Mouse (Mus musculus): ENCODE measurements around the gene Irf1. TPM values are rescaled to one million over a fixed set of nuclear protein-coding genes. Genes with fewer than 3 reads are reported as not detected.

Irf1 gene
- 1.5 and 2.0 TPM in 2 replicates for polyA plus RNA-seq (2015; fragmentation: Nextera tagmentation; extraction: Ambion mirVana)

DNA sequence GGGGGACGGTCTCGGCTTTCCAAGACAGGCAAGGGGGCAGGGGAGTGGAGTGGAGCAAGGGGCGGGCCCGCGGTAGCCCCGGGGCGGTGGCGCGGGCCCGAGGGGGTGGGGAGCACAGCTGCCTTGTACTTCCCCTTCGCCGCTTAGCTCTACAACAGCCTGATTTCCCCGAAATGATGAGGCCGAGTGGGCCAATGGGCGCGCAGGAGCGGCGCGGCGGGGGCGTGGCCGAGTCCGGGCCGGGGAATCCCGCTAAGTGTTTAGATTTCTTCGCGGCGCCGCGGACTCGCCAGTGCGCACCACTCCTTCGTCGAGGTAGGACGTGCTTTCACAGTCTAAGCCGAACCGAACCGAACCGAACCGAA, at the start of gene Irf1:
Gene Irf1 (plus strand): TSS at position 255 of the 365 bp plus-strand sequence.
- under 1% methylated on average over 38 of the region's 40 CpGs for WGBS
- peak within 1 kb of the TSS; percentile 99 for H3K4me2 ChIP-seq (replicated peaks)
- ATAC-seq = peak; percentile 93
- peaks cover 5% of the 10 kb centered on the region; the same call in 1 of the 2 replicates for H3K4me1 ChIP-seq (replicated peaks)
- H3K9me3 ChIP-seq = no peaks in the 10 kb centered on the region
- peak within 1 kb of the TSS; percentile 68 for H3K4me3 ChIP-seq (replicated peaks)
- H3K9ac ChIP-seq (replicated peaks) = peak within 1 kb of the TSS; percentile 65
- H3K27me3 ChIP-seq = peaks cover 42% of the 10 kb centered on the region
- H3K36me3 ChIP-seq = no peaks in the 10 kb centered on the region
- H3K27ac ChIP-seq = no peak within 1 kb of the TSS; the same call in 1 of the 2 replicates

DNA sequence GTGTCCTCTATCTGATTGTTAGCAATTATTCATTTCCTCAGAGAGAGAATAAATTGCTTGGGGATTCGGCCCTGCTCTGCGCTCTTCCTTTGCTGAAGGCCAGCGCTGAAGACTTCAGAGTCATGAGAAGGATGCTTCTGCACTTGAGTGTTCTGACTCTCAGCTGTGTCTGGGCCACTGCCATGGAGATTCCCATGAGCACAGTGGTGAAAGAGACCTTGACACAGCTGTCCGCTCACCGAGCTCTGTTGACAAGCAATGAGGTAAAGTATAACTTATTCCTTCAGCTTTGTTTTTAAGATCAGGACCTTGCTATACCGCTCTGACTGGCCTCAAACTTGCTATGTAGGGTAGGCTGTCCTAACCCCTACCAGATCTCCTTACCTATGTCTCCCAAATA, 49.1 kb upstream of the Irf1 start, which contains the start of gene Il5:
Gene Il5 (plus strand): TSS at position 80 of the 400 bp plus-strand sequence.
- H3K27ac ChIP-seq = no peak within 1 kb of the TSS
- ATAC-seq = no peak
- no peak within 1 kb of the TSS for H3K4me3 ChIP-seq (replicated peaks)
- no peaks in the 10 kb centered on the region for H3K36me3 ChIP-seq
- H3K27me3 ChIP-seq = no peaks in the 10 kb centered on the region
- WGBS = 85% methylated on average over 6 of the region's 6 CpGs
- no peak within 1 kb of the TSS for H3K9ac ChIP-seq (replicated peaks)
- no peak within 1 kb of the TSS for H3K4me2 ChIP-seq (replicated peaks)
- H3K4me1 ChIP-seq (replicated peaks) = no peaks in the 10 kb centered on the region
- H3K9me3 ChIP-seq = no peaks in the 10 kb centered on the region

DNA sequence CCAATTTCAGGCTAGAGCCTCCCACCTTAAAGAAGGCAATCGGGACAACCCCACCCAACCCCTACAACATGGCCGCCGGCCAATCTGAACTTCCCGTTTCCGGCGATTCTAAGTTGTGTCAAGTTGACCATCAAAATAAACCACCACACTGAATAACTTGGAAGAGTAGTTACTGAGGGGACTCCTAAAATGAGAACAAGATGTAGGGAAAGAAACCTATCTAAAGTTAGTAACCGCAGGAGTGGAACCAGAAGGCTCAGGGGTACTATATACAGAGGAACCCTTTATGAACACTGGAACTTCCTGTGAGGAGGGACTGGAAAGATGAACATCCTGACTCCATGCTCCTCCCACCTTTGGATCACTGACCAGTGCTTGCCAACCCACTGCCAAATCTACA, 38.4 kb upstream of the Irf1 start:
- Histone ChIP-seq H3K9ac (replicated peaks) (no peak overlapping the region), H3K27me3 (no peaks in the 10 kb centered on the region), H3K4me1 (replicated peaks) (no peaks in the 10 kb centered on the region; the same call in 1 of the 2 replicates), H3K4me3 (replicated peaks) (no peak overlapping the region), H3K27ac (no peak overlapping the region), H3K4me2 (replicated peaks) (no peak overlapping the region), H3K9me3 (no peaks in the 10 kb centered on the region), H3K36me3 (no peaks in the 10 kb centered on the region)
- no peak for ATAC-seq
- 95% methylated on average over 7 of the region's 7 CpGs for WGBS

DNA sequence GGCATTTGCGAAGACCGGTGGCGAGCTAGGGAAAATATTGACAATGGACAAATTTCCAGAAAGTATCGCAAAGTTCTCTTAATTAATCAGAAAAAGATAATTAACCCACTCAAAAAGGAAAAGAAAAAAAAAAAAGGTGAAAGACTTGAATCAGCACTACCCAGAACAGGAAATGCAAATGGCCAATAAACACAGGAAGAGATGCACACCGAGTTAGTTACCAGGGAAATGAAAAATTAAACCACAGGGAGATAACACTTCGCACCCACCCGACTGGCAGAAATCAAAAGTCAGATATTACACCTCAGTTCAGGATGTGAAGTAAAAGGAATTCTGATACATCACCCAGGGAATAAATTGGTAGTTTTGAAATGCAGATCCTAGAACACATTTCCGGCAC, 37.6 kb upstream of the Irf1 start:
- Histone ChIP-seq H3K9ac (replicated peaks) (no peak overlapping the region), H3K27ac (no peak overlapping the region), H3K36me3 (no peaks in the 10 kb centered on the region), H3K27me3 (no peaks in the 10 kb centered on the region), H3K4me2 (replicated peaks) (no peak overlapping the region), H3K4me1 (replicated peaks) (no peaks in the 10 kb centered on the region; the same call in 1 of the 2 replicates), H3K9me3 (no peaks in the 10 kb centered on the region), H3K4me3 (replicated peaks) (no peak overlapping the region)
- ATAC-seq = no peak
- WGBS = 96% methylated on average over 8 of the region's 8 CpGs

DNA sequence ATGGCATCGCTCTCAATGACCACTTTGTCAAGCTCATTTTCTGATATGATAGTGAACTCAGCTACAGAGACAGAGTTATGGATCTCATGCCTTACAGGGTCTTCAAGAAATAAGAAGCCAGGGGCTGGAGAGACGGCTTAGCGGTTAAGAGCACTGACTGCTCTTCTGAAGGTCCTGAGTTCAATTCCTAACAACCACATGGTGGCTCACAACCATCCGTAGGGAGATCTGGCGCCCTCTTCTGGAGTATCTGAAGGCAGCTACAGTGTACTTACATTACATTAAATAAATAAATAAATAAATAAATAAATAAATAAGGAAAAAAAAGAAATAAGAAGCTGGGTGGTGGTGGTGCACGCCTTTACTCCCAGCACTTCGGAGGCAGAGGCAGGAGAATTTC, 36.0 kb upstream of the Irf1 start:
- no peak overlapping the region for H3K4me3 ChIP-seq (replicated peaks)
- H3K27me3 ChIP-seq = no peaks in the 10 kb centered on the region
- no peak overlapping the region for H3K27ac ChIP-seq
- H3K4me1 ChIP-seq (replicated peaks) = no peaks in the 10 kb centered on the region; the same call in 1 of the 2 replicates
- H3K4me2 ChIP-seq (replicated peaks) = no peak overlapping the region
- ATAC-seq = no peak
- H3K9me3 ChIP-seq = no peaks in the 10 kb centered on the region
- no peak overlapping the region for H3K9ac ChIP-seq (replicated peaks)
- no peaks in the 10 kb centered on the region for H3K36me3 ChIP-seq
- 87% methylated on average over 7 of the region's 7 CpGs for WGBS

DNA sequence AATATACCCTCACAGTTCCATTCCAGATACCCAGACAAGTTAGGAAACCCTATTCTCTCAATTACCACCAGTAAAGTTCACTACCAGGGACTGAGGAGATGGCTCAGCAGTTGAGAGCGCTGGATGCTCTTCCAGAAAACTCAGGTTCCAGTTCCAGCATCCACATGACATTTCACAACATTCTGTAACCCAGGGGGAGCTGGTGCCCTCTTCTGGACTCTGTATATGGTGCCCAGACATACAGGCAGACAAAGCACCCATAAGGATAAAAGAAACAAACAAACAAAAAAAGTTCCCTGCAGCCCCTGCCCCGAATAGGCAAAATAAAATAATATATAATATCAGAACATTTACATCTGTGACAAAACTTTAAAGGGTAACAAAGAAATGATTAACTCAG, 35.4 kb upstream of the Irf1 start:
- no peaks in the 10 kb centered on the region for H3K27me3 ChIP-seq
- no peak overlapping the region for H3K27ac ChIP-seq
- WGBS = 83% methylated on average over 2 of the region's 2 CpGs
- no peak overlapping the region for H3K9ac ChIP-seq (replicated peaks)
- no peaks in the 10 kb centered on the region for H3K36me3 ChIP-seq
- H3K9me3 ChIP-seq = no peaks in the 10 kb centered on the region
- no peaks in the 10 kb centered on the region; the same call in 1 of the 2 replicates for H3K4me1 ChIP-seq (replicated peaks)
- no peak for ATAC-seq
- H3K4me3 ChIP-seq (replicated peaks) = no peak overlapping the region
- no peak overlapping the region for H3K4me2 ChIP-seq (replicated peaks)

DNA sequence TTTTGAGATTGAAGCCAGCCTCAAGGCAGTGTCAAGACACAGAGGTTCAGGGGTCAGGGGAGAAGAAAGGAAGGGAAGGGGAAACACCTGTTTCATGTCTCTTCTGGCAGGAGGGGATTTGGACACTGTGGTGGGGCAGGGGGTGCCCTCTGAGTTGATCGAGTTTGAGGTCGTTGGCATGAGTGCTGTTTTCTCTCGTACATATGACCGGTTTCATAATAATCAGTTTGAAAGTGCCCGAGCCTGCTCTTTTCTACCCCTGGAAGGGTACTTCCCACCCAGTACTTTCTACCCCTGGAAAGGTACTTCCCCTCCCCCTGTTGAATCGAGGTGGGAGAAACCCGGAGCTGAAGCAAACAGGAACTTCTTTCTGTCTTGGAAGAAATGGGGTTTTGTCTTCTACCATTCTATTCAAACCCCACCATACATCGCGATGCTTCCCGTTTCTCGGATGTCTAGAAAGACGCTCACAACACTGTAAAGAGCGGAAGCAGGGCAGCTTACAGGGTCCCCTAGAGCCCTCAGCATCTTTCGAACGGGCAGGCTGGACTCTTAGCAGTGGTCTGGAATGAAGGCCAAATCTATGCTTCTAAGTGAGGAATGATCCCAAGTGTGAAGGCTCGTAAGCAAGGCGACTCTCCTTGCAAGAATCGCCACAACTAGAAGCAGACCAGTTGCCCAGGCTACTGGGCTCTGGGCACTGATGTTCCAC, 34.7 kb upstream of the Irf1 start:
- WGBS = 73% methylated on average over 18 of the region's 18 CpGs
- H3K9me3 ChIP-seq = no peaks in the 10 kb centered on the region
- ATAC-seq = 0 out of 2 replicates have a peak, but pooled peaks have one; percentile 9

DNA sequence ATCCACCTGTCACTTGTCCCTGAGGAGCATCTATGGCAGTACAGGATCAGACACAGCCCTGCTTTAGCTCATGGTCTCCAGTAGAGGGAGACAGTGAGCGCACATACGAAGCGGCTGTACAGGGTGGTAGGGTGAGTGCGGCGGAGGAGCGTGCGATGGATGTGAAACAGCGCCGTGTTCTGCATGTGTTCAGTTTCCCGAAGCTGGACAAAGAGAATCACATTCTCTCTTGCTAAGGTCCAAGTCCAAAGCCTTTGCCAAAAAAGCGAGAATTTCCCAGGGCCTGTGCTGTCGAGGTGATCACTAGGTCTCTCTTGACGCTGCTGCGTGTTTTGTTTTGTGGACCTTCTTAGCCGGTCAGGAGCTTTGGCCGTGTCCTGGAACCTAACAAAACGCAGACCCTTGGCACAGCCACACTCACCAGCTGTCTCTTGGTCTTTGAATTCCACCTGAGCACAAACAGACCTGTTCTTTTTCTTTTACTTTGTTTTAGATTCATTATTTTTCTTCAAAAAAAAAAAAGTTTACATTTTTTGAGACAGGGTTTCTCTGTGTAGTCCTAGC, 34.0 kb upstream of the Irf1 start:
- Histone ChIP-seq H3K27me3 (no peaks in the 10 kb centered on the region), H3K4me1 (replicated peaks) (no peaks in the 10 kb centered on the region; the same call in 1 of the 2 replicates), H3K9me3 (no peaks in the 10 kb centered on the region), H3K9ac (replicated peaks) (no peak overlapping the region), H3K27ac (no peak overlapping the region), H3K4me2 (replicated peaks) (peak overlapping the region; percentile 43), H3K36me3 (no peaks in the 10 kb centered on the region), H3K4me3 (replicated peaks) (no peak overlapping the region; the same call in 1 of the 2 replicates)
- WGBS = 26% methylated on average over 17 of the region's 17 CpGs
- ATAC-seq = peak; percentile 89

More for the DNA sequence above, 34.7 kb upstream of the Irf1 start:
- no peaks in the 10 kb centered on the region for H3K27me3 ChIP-seq
- no peaks in the 10 kb centered on the region for H3K36me3 ChIP-seq
- no peak overlapping the region for H3K27ac ChIP-seq
- peak overlapping the region; percentile 43 for H3K4me2 ChIP-seq (replicated peaks)
- no peak overlapping the region for H3K4me3 ChIP-seq (replicated peaks)
- H3K4me1 ChIP-seq (replicated peaks) = no peaks in the 10 kb centered on the region; the same call in 1 of the 2 replicates
- no peak overlapping the region for H3K9ac ChIP-seq (replicated peaks)

DNA sequence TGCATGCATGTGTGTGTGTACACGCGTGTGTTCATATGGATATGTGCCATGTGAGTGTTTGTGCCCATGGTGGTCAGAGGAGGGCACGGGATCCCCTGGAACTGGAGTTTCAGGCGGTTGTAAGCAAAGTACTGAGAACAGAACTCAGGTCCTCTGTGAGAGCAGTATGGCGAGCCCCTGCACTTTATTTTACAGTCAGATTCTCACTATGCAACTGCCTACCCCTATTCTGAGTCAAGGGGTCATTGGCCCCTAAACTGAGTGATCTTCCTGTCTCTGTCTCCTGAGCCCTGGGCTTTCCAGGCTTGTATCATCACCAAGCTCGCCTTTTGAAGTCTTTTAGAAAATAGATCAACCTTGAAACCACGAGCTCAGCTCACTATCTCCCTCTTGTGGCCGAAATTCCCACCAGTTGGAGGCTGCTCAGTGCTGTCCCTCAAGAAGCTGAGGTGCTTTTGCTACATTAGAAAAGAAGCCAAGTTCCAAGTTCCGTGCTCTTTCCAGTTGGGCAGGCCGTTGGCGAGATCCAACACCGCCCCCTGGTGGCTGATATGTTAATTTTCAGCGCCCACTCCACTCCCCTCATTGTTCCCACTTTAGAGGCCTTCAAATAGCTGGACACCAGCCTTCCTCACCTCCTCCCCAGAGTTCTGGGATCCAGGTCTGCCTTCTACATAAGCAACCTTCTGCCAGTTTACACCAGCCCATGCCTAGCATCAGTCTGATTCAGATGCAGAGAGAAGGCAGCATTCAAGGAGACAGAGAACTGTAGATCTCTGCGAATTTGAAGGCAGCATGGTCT, 32.8 kb upstream of the Irf1 start:
- no peak overlapping the region for H3K4me3 ChIP-seq (replicated peaks)
- no peaks in the 10 kb centered on the region for H3K36me3 ChIP-seq
- H3K27me3 ChIP-seq = no peaks in the 10 kb centered on the region
- H3K9me3 ChIP-seq = no peaks in the 10 kb centered on the region
- ATAC-seq = peak; percentile 58; the same call in 1 of the 2 replicates
- H3K4me2 ChIP-seq (replicated peaks) = no peak overlapping the region
- 53% methylated on average over 14 of the region's 14 CpGs for WGBS
- H3K9ac ChIP-seq (replicated peaks) = no peak overlapping the region
- H3K4me1 ChIP-seq (replicated peaks) = no peaks in the 10 kb centered on the region; the same call in 1 of the 2 replicates
- no peak overlapping the region for H3K27ac ChIP-seq

DNA sequence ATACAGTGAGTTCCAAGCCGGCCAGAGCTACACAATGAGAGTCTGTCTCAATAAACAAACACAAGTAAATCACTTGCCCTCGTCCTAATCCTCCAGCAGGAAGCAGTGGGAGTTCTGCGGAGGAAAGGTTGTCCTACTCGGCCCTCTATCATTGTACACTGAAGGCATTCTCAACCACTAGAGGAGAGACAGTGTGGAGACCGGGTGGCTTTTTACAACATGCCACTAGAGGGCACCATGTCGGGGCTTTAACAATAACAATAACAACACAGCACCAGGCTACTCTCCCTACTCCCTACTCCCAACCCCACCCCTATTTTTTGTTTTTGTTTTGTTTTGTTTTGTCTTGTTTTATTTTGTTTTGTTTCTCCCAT, 32.3 kb upstream of the Irf1 start:
- Histone ChIP-seq H3K36me3 (no peaks in the 10 kb centered on the region), H3K4me2 (replicated peaks) (no peak overlapping the region), H3K4me3 (replicated peaks) (no peak overlapping the region), H3K4me1 (replicated peaks) (peaks cover 4% of the 10 kb centered on the region; the same call in 1 of the 2 replicates), H3K27me3 (no peaks in the 10 kb centered on the region), H3K9ac (replicated peaks) (no peak overlapping the region), H3K27ac (no peak overlapping the region), H3K9me3 (no peaks in the 10 kb centered on the region)
- WGBS = 41% methylated on average over 6 of the region's 6 CpGs
- peak; percentile 17; the same call in 1 of the 2 replicates for ATAC-seq

DNA sequence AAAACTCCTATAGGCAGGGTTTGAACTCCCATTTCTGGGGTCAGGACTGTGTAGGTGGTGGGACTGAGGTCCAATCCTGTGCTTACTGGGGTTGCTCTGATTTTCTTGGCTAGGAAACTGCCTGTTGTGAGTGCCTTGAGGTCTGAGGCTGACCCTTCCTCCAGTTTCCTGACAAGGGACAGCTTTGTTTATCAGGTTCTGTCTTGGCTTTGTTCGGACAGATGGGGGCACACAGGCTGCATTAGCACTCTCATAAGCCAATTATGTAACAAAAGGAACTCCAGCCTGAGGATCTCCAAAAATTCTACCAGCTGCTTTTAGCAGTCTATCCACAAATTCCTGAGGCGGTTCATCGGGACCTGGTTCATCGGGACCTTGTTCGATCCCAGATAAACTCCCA, 27.5 kb upstream of the Irf1 start:
- H3K4me2 ChIP-seq (replicated peaks) = no peak overlapping the region
- H3K27ac ChIP-seq = no peak overlapping the region
- WGBS = 6% methylated on average over 5 of the region's 5 CpGs
- H3K9ac ChIP-seq (replicated peaks) = no peak overlapping the region
- H3K27me3 ChIP-seq = no peaks in the 10 kb centered on the region
- H3K36me3 ChIP-seq = no peaks in the 10 kb centered on the region
- 0 out of 2 replicates have a peak, but pooled peaks cover 4% of the 10 kb centered on the region for H3K4me1 ChIP-seq (replicated peaks)
- H3K4me3 ChIP-seq (replicated peaks) = no peak overlapping the region
- no peak for ATAC-seq
- H3K9me3 ChIP-seq = no peaks in the 10 kb centered on the region

DNA sequence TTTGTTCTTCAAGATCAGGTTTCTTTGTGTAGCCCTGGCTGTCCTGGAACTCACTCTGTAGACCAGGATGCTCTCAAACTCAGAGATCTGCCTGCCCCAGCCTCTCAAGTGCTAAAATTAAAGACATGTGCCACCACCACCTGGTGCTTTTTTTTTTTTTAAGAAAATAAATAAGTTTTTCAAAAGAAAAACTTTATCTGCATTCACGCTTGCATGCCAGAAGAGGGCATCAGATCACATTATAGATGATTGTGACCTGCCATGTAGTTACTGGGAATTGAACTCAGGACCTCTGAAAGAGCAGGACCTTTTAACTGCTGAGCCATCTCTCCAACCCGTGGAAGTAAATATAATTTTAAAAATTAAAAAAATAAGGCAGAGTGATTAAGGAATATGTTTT, 24.6 kb upstream of the Irf1 start:
- H3K9ac ChIP-seq (replicated peaks) = no peak overlapping the region
- H3K27ac ChIP-seq = no peak overlapping the region
- 0 out of 2 replicates have a peak, but pooled peaks cover 4% of the 10 kb centered on the region for H3K4me1 ChIP-seq (replicated peaks)
- H3K36me3 ChIP-seq = no peaks in the 10 kb centered on the region
- ATAC-seq = no peak
- no peaks in the 10 kb centered on the region for H3K9me3 ChIP-seq
- H3K4me3 ChIP-seq (replicated peaks) = no peak overlapping the region
- no peaks in the 10 kb centered on the region for H3K27me3 ChIP-seq
- 91% methylated on average over 2 of the region's 2 CpGs for WGBS
- no peak overlapping the region for H3K4me2 ChIP-seq (replicated peaks)

Measured in midbrain, embryonic 13.5 days (tissue).